Mouse (Mus musculus) midbrain, postnatal 0 days (tissue): Measurements from ENCODE around the gene BC052040. TPM values are rescaled to one million over a fixed set of nuclear protein-coding genes. Genes with fewer than 3 reads are reported as not detected.
A peak's percentile ranks its signal among the peaks of the same experiment; 100 is the strongest.

Experiments used
- ATAC-seq: fragments of 200-750 bp; cut with Nextera tagmentation; 2 replicates; pipeline ENCODE4 v1.8.0; 2017; ENCODE audit warnings: moderate number of reproducible peaks, mild to moderate bottlenecking, moderate TSS enrichment, moderate library complexity; ENCODE audit not compliant: low FRiP score
- DNase-seq: peaks from one replicate; pipeline ENCODE4 v3.0.0-alpha.2; 2015; ENCODE audit warnings: low spot score
- H3K27ac ChIP-seq: fragments of 300-500 bp; sonication (generic); 2 replicates; pipeline ENCODE4 v1.5.1; 2014; ENCODE audit warnings: low read depth, mild to moderate bottlenecking, low read length, mixed read lengths
- H3K27me3 ChIP-seq: fragments of 300-500 bp; sonication (generic); 2 replicates; pipeline ENCODE4 v1.6.1; 2014; ENCODE audit warnings: low read length, control low read depth, mixed read lengths; ENCODE audit not compliant: insufficient read depth
- H3K36me3 ChIP-seq: fragments of 300-500 bp; sonication (generic); 2 replicates; pipeline ENCODE4 v1.6.1; 2014; ENCODE audit warnings: low read length, control low read depth, mixed read lengths; ENCODE audit not compliant: insufficient read depth
- H3K4me1 ChIP-seq: fragments of 300-500 bp; sonication (generic); 2 replicates; pipeline ENCODE4 v1.6.1; 2014; ENCODE audit warnings: mild to moderate bottlenecking, control low read depth, antibody characterized with exemption, low read length, mixed read lengths; ENCODE audit not compliant: insufficient read depth
- H3K4me2 ChIP-seq: fragments of 300-500 bp; sonication (generic); 2 replicates; pipeline ENCODE4 v1.6.1; 2014; ENCODE audit warnings: low read depth, mild to moderate bottlenecking, low read length, mixed read lengths; ENCODE audit not compliant: poor library complexity, severe bottlenecking
- H3K4me3 ChIP-seq: fragments of 300-500 bp; sonication (generic); 2 replicates; pipeline ENCODE4 v1.5.1; 2014; ENCODE audit warnings: low read depth, mild to moderate bottlenecking, low read length, moderate library complexity
- H3K9ac ChIP-seq: fragments of 300-500 bp; sonication (generic); replicated peaks from 2 replicates; pipeline ENCODE4 v1.6.1; 2014; ENCODE audit warnings: mild to moderate bottlenecking, low read length, moderate library complexity, mixed read lengths; ENCODE audit not compliant: poor library complexity, severe bottlenecking
- H3K9me3 ChIP-seq: fragments of 300-500 bp; sonication (generic); 2 replicates; pipeline ENCODE4 v1.6.1; 2016; ENCODE audit warnings: low read length, control low read depth
- CTCF ChIP-seq: IDR thresholded peaks from 2 replicates; pipeline ENCODE4 v1.5.1; 2016; ENCODE audit warnings: antibody characterized with exemption, mild to moderate bottlenecking
- WGBS: fragments of 180-500 bp; shearing (Covaris S2); extraction: QIAGEN DNeasy Blood & Tissue Kit; methylation state at CpG from one replicate; pipeline ENCODE4 v1.1.7; 2014; 5-methylcytosine and 5-hydroxymethylcytosine counted together
- polyA plus RNA-seq: library from polyadenylated mRNA; unstranded; fragments of >200 nt; fragmentation: Nextera tagmentation; extraction: Ambion mirVana; gene quantifications from 2 replicates; pipeline ENCODE4 v1.2.1, GENCODE M21; 2015
- total RNA-seq: library from RNA; depleted of rRNA; stranded (reverse); fragments of >200 nt; gene quantifications from 2 replicates; pipeline ENCODE4 v1.2.3, GENCODE M21; 2014; rRNA removed

Gene BC052040
- total RNA-seq: 17.3 and 18.9 TPM in 2 replicates
- 16.1 and 16.8 TPM in 2 replicates for polyA plus RNA-seq

GRCm38 (mm10) chr2:115581241-115581988 lies at the start of gene BC052040:
Gene BC052040, plus strand, starts transcription at chr2:115581716.
- peak; percentile 96 for ATAC-seq
- peak; percentile 91 for DNase-seq
- Histone ChIP-seq H3K9me3 (no peaks in the 10 kb centered on the region), H3K9ac (peak within 1 kb of the TSS; percentile 67), H3K4me1 (peaks cover 6% of the 10 kb centered on the region), H3K36me3 (no peaks in the 10 kb centered on the region), H3K4me2 (peak within 1 kb of the TSS; percentile 79), H3K4me3 (peak within 1 kb of the TSS; percentile 70), H3K27ac (peak within 1 kb of the TSS; percentile 62), H3K27me3 (no peaks in the 10 kb centered on the region)
- under 1% methylated on average over 41 of the region's 41 CpGs for WGBS
- peak; percentile 46; the same call in 1 of the 2 replicates for TF ChIP-seq CTCF

GRCm38 (mm10) chr2:115538009-115538690 lies 43.4 kb upstream of the BC052040 start:
- Histone ChIP-seq H3K27me3 (no peaks in the 10 kb centered on the region), H3K27ac (no peak overlapping the region), H3K36me3 (no peaks in the 10 kb centered on the region), H3K9ac (no peak overlapping the region), H3K9me3 (no peaks in the 10 kb centered on the region), H3K4me2 (no peak overlapping the region), H3K4me1 (no peaks in the 10 kb centered on the region), H3K4me3 (no peak overlapping the region)
- ATAC-seq (no peak), DNase-seq (peak; percentile 64)
- no peak for TF ChIP-seq CTCF
- 65% methylated on average over 13 of the region's 13 CpGs for WGBS

- no peak for TF ChIP-seq CTCF
- Histone ChIP-seq H3K9ac (no peak overlapping the region), H3K4me3 (no peak overlapping the region), H3K36me3 (no peaks in the 10 kb centered on the region), H3K27ac (no peak overlapping the region), H3K4me2 (no peak overlapping the region), H3K9me3 (no peaks in the 10 kb centered on the region), H3K4me1 (no peaks in the 10 kb centered on the region), H3K27me3 (no peaks in the 10 kb centered on the region)
- WGBS: 72% methylated on average over 5 of the region's 5 CpGs
- ATAC-seq (no peak), DNase-seq (peak; percentile 3)
Measured at GRCm38 (mm10) chr2:115538691-115539283, 42.7 kb upstream of the BC052040 start.

- no peak overlapping the region for H3K4me2 ChIP-seq
- no peaks in the 10 kb centered on the region for H3K4me1 ChIP-seq
- WGBS: 93% methylated on average over 5 of the region's 5 CpGs
- H3K27ac ChIP-seq: no peak overlapping the region
- H3K4me3 ChIP-seq: no peak overlapping the region
- TF ChIP-seq CTCF: no peak
- H3K9me3 ChIP-seq: no peaks in the 10 kb centered on the region
- DNase-seq (no peak), ATAC-seq (no peak)
- no peak overlapping the region for H3K9ac ChIP-seq
- H3K36me3 ChIP-seq: no peaks in the 10 kb centered on the region
- H3K27me3 ChIP-seq: no peaks in the 10 kb centered on the region
Measured at GRCm38 (mm10) chr2:115539731-115540130, 41.8 kb upstream of the BC052040 start.

- Histone ChIP-seq H3K27ac (no peak overlapping the region), H3K27me3 (no peaks in the 10 kb centered on the region), H3K4me3 (no peak overlapping the region), H3K36me3 (no peaks in the 10 kb centered on the region), H3K9me3 (no peaks in the 10 kb centered on the region), H3K9ac (no peak overlapping the region), H3K4me1 (no peaks in the 10 kb centered on the region), H3K4me2 (no peak overlapping the region)
- WGBS: 73% methylated on average over 11 of the region's 11 CpGs
- no peak for TF ChIP-seq CTCF
- DNase-seq (no peak), ATAC-seq (no peak)
Measured at GRCm38 (mm10) chr2:115542401-115543123, 39.0 kb upstream of the BC052040 start.
